Mouse (Mus musculus) gastrocnemius, postnatal 4 days (tissue): ENCODE data around the gene Gm10577. TPM values are rescaled to one million over a fixed set of nuclear protein-coding genes. Genes with fewer than 3 reads are reported as not detected.

Source experiments
- DNase-seq, 2 experiments: peaks; one replicate each; pipeline ENCODE4 v3.0.0; 2021 to 2022; ENCODE audit warnings: low spot score in 2 of 2, mixed read lengths in 2 of 2
- long read RNA-seq, 2 experiments: library from polyadenylated mRNA; stranded (forward); transcript quantifications; one replicate each; pipeline ENCODE4 v2.0.0; 2021
- total RNA-seq, 2 experiments: library from RNA; stranded (reverse); gene quantifications; 2 replicates each; pipeline ENCODE4 v1.2.3; 2021

Gene Gm10577
- total RNA-seq, result not detected
- long read RNA-seq, experiment 1, result 0 reads
- long read RNA-seq, experiment 2, result 0 reads

GRCm38 (mm10) chr4:101020596-101020995 is at the start of gene Gm10577:
Gene Gm10577 (minus strand): TSS chr4:101020696.
- no peak for DNase-seq

GRCm38 (mm10) chr4:101069154-101069971 is 48.9 kb upstream of the Gm10577 start:
- peak; percentile 19 to 42 for DNase-seq

GRCm38 (mm10) chr4:101068786-101069153 is 48.3 kb upstream of the Gm10577 start, which contains the start of gene Raver2:
Gene Raver2 (plus strand): TSS chr4:101068983.
- peak; percentile 49 to 60 for DNase-seq

GRCm38 (mm10) chr4:101066401-101066800 is 45.9 kb upstream of the Gm10577 start:
- DNase-seq, result no peak

- DNase-seq, result peak in 1 of 2 experiments; percentile 32
Measured at GRCm38 (mm10) chr4:101062146-101062545, 41.6 kb upstream of the Gm10577 start.

GRCm38 (mm10) chr4:101046576-101046975 is 26.1 kb upstream of the Gm10577 start:
- DNase-seq, result no peak

GRCm38 (mm10) chr4:101044149-101044548 is 23.7 kb upstream of the Gm10577 start:
- DNase-seq, result no peak

GRCm38 (mm10) chr4:101043691-101044090 is 23.2 kb upstream of the Gm10577 start:
- peak in 1 of 2 experiments; percentile 46 for DNase-seq

- no peak for DNase-seq
Measured at GRCm38 (mm10) chr4:101037156-101037555, 16.7 kb upstream of the Gm10577 start.

GRCm38 (mm10) chr4:101035131-101035530 is 14.6 kb upstream of the Gm10577 start:
- no peak for DNase-seq

GRCm38 (mm10) chr4:101033047-101033446 is 12.6 kb upstream of the Gm10577 start:
- no peak for DNase-seq

GRCm38 (mm10) chr4:101027852-101028411 is 7.4 kb upstream of the Gm10577 start:
- DNase-seq, result no peak

GRCm38 (mm10) chr4:101026995-101027394 is 6.5 kb upstream of the Gm10577 start:
- DNase-seq, result no peak

- DNase-seq, result no peak
Measured at GRCm38 (mm10) chr4:101026566-101026965, 6.1 kb upstream of the Gm10577 start.

- no peak for DNase-seq
Measured at GRCm38 (mm10) chr4:101017806-101018205, 2.7 kb downstream of the Gm10577 start.

GRCm38 (mm10) chr4:101009092-101009491 is 11.4 kb downstream of the Gm10577 start:
- DNase-seq, result no peak

GRCm38 (mm10) chr4:101008362-101008769 is 12.1 kb downstream of the Gm10577 start:
- DNase-seq, result no peak

- no peak for DNase-seq
Measured at GRCm38 (mm10) chr4:101002961-101003360, 17.5 kb downstream of the Gm10577 start.

- DNase-seq, result no peak
Measured at GRCm38 (mm10) chr4:101001073-101001472, 19.4 kb downstream of the Gm10577 start.

- no peak for DNase-seq
Measured at GRCm38 (mm10) chr4:101000622-101001021, 19.9 kb downstream of the Gm10577 start.

GRCm38 (mm10) chr4:100998906-100999305 is 21.6 kb downstream of the Gm10577 start:
- no peak for DNase-seq

- DNase-seq, result peak in 1 of 2 experiments; percentile 53
Measured at GRCm38 (mm10) chr4:100998145-100998544, 22.4 kb downstream of the Gm10577 start.
